ENCODE assay signal across 15 mouse cellular contexts in the genomic region with DNA sequence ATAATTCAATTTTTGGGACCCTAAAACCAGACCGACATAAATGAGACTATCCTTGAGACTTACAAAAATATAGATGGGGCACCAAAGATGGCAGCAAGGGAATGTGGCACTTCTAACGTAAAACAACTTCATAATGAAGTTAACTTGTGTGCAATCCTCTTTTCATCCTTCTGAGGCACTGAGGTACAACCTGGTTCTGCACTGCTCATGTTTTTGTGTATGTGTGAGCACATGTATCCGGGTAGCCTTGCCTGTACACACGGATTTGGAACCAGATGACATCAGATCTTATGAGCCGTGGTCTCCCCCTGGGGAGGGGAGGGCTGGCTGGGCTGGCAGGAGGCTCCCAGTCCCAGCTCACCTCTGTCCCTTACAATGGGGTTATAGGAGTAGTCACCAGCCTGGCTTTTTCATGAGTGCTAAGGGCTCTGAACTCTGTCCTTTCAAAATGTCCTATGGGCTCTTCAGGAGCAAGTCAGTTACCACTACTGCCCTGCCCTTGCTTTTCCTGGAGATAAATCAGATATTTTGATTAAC. TPM values are rescaled to one million over a fixed set of nuclear protein-coding genes. Genes with fewer than 3 reads are reported as not detected.
DNase-seq lines count a peak whose midpoint lies in the region; ATAC-seq and TF ChIP-seq lines count a peak whose summit lies in the region.
"Had no signal": no experiment of that assay in that cellular context is flagged by ENCODE, and none has a peak within 500 bp of the region (broad histone marks: within the 10 kb centered on the region; RNA-seq: fewer than 3 reads in every experiment).

No protein-coding gene starts in this region.

- H3K27ac ChIP-seq in hindbrain, embryonic 13.5 days, result no peak overlapping the region
- no peak overlapping the region for H3K27ac ChIP-seq in hindbrain, embryonic 14.5 days
- no peak overlapping the region for H3K27ac ChIP-seq in neural tube, embryonic 14.5 days (ENCODE audit: low read depth, low read length)
- H3K27ac ChIP-seq in limb, embryonic 14.5 days (replicated peaks; ENCODE audit: low read depth, low read length), result no peak overlapping the region
- H3K27ac ChIP-seq: embryonic facial prominence, embryonic 15.5 days; forebrain, embryonic 10.5 days; kidney, postnatal 0 days; layer of hippocampus, adult 2 months had no signal

- no peak overlapping the region for H3K4me2 ChIP-seq in hindbrain, embryonic 13.5 days
- H3K4me2 ChIP-seq in hindbrain, embryonic 14.5 days (replicated peaks), result no peak overlapping the region
- H3K4me2 ChIP-seq in neural tube, embryonic 14.5 days (ENCODE audit: low read depth, low read length), result no peak overlapping the region
- H3K4me2 ChIP-seq in limb, embryonic 14.5 days (replicated peaks; ENCODE audit: low read depth, low read length, severe bottlenecking), result no peak overlapping the region
- H3K4me2 ChIP-seq: embryonic facial prominence, embryonic 15.5 days had no signal

- no peak for TF ChIP-seq POLR2A in limb, embryonic 14.5 days (IDR thresholded peaks at IDR 0.05; ENCODE audit: borderline replicate concordance, extremely low read depth, insufficient read depth, insufficient read length)

- peak; percentile 49; the same call in 1 of the 2 replicates for ATAC-seq in hindbrain, embryonic 13.5 days (ENCODE audit: low FRiP score)
- ATAC-seq in hindbrain, embryonic 14.5 days (ENCODE audit: low FRiP score), result no peak
- 0 out of 2 replicates have a peak, but pooled peaks have one; percentile 37 for ATAC-seq in neural tube, embryonic 14.5 days (ENCODE audit: low read depth)
- peak; percentile 45; the same call in 1 of the 2 replicates for ATAC-seq in limb, embryonic 14.5 days (ENCODE audit: low FRiP score, low read depth)

- H3K36me3 ChIP-seq in hindbrain, embryonic 13.5 days, result peaks cover 19% of the 10 kb centered on the region
- H3K36me3 ChIP-seq in hindbrain, embryonic 14.5 days (replicated peaks; ENCODE audit: control insufficient read depth, insufficient read depth), result peaks cover 18% of the 10 kb centered on the region
- 0 out of 2 replicates have a peak, but pooled peaks cover 3% of the 10 kb centered on the region for H3K36me3 ChIP-seq in neural tube, embryonic 14.5 days (ENCODE audit: control insufficient read depth, insufficient read depth, low read length)
- peaks cover 15% of the 10 kb centered on the region for H3K36me3 ChIP-seq in limb, embryonic 14.5 days (ENCODE audit: control insufficient read depth, insufficient read depth, low read length)

- no peaks in the 10 kb centered on the region for H3K9me3 ChIP-seq in hindbrain, embryonic 13.5 days
- H3K9me3 ChIP-seq in hindbrain, embryonic 14.5 days (ENCODE audit: control insufficient read depth, low read length), result peaks cover 5% of the 10 kb centered on the region; the same call in 1 of the 2 replicates
- H3K9me3 ChIP-seq in neural tube, embryonic 14.5 days (ENCODE audit: control insufficient read depth, low read length), result no peaks in the 10 kb centered on the region
- no peaks in the 10 kb centered on the region for H3K9me3 ChIP-seq in limb, embryonic 14.5 days (ENCODE audit: control insufficient read depth, low read length)
- H3K9me3 ChIP-seq: embryonic facial prominence, embryonic 15.5 days; forebrain, embryonic 10.5 days had no signal

- no peaks in the 10 kb centered on the region for H3K27me3 ChIP-seq in hindbrain, embryonic 13.5 days
- no peaks in the 10 kb centered on the region for H3K27me3 ChIP-seq in hindbrain, embryonic 14.5 days (ENCODE audit: control insufficient read depth, insufficient read depth, low read length)
- no peaks in the 10 kb centered on the region for H3K27me3 ChIP-seq in neural tube, embryonic 14.5 days (ENCODE audit: control insufficient read depth, insufficient read depth, low read length)
- H3K27me3 ChIP-seq in limb, embryonic 14.5 days (ENCODE audit: control insufficient read depth, insufficient read depth, low read length), result no peaks in the 10 kb centered on the region
- H3K27me3 ChIP-seq: embryonic facial prominence, embryonic 15.5 days had no signal

- 81% methylated on average over 5 of the region's 5 CpGs for WGBS in hindbrain, embryonic 13.5 days
- 84% methylated on average over 5 of the region's 5 CpGs for WGBS in hindbrain, embryonic 14.5 days
- 84% methylated on average over 5 of the region's 5 CpGs for WGBS in neural tube, embryonic 14.5 days
- WGBS in limb, embryonic 14.5 days, result 85% methylated on average over 5 of the region's 5 CpGs

- no peak overlapping the region for H3K9ac ChIP-seq in hindbrain, embryonic 13.5 days
- H3K9ac ChIP-seq in hindbrain, embryonic 14.5 days, result no peak overlapping the region
- no peak overlapping the region for H3K9ac ChIP-seq in neural tube, embryonic 14.5 days (replicated peaks; ENCODE audit: low read depth, low read length)
- no peak overlapping the region for H3K9ac ChIP-seq in limb, embryonic 14.5 days (ENCODE audit: low read depth, low read length, severe bottlenecking)
- H3K9ac ChIP-seq: embryonic facial prominence, embryonic 15.5 days had no signal

- no peak overlapping the region for H3K4me3 ChIP-seq in hindbrain, embryonic 13.5 days
- no peak overlapping the region for H3K4me3 ChIP-seq in hindbrain, embryonic 14.5 days (replicated peaks; ENCODE audit: low read length)
- no peak overlapping the region for H3K4me3 ChIP-seq in neural tube, embryonic 14.5 days (ENCODE audit: low read depth, low read length)
- H3K4me3 ChIP-seq in limb, embryonic 14.5 days (replicated peaks; ENCODE audit: low read length), result no peak overlapping the region
- H3K4me3 ChIP-seq: embryonic facial prominence, embryonic 15.5 days; forebrain, embryonic 10.5 days; layer of hippocampus, adult 2 months had no signal

- no peak for DNase-seq in hindbrain, embryonic 14.5 days (ENCODE audit: low spot score)
- no peak for DNase-seq in neural tube, embryonic 10.5 days (ENCODE audit: extremely low spot score, low spot score)
- no peak for DNase-seq in limb, embryonic 14.5 days (ENCODE audit: low spot score)
- DNase-seq in urinary bladder, postnatal 14 days (ENCODE audit: low spot score), result no peak
- no peak for DNase-seq in cerebellum, postnatal 10 days
- DNase-seq: cerebellum, adult 8-10 months; gastrocnemius, postnatal 25 days; heart, postnatal 10 days; left cerebral cortex, postnatal 4 days had no signal

- peaks cover 5% of the 10 kb centered on the region; the same call in 1 of the 2 replicates for H3K4me1 ChIP-seq in hindbrain, embryonic 13.5 days (replicated peaks)
- peaks cover 8% of the 10 kb centered on the region; the same call in 1 of the 2 replicates for H3K4me1 ChIP-seq in hindbrain, embryonic 14.5 days (replicated peaks; ENCODE audit: control insufficient read depth, insufficient read depth, low read length)
- H3K4me1 ChIP-seq in neural tube, embryonic 14.5 days (ENCODE audit: control insufficient read depth, insufficient read depth, low read length), result no peaks in the 10 kb centered on the region
- no peaks in the 10 kb centered on the region for H3K4me1 ChIP-seq in limb, embryonic 14.5 days (ENCODE audit: control insufficient read depth, insufficient read depth, low read length)
- H3K4me1 ChIP-seq: embryonic facial prominence, embryonic 15.5 days; forebrain, embryonic 10.5 days had no signal

RNA-seq across cellular contexts. Expression of a gene that starts 14.5 kb away (rescaled TPM):
- polyA plus RNA-seq in hindbrain, embryonic 13.5 days (2015; fragmentation: Nextera tagmentation; extraction: Ambion mirVana), result 125 and 127 TPM in 2 replicates
- polyA plus RNA-seq in hindbrain, embryonic 14.5 days (2014; fragmentation: Nextera tagmentation; extraction: Ambion mirVana), result 78.2 and 96.6 TPM in 2 replicates
- polyA plus RNA-seq in neural tube, embryonic 14.5 days (2014; fragmentation: Nextera tagmentation; extraction: Ambion mirVana), result 105 and 110 TPM in 2 replicates
- 53.2 and 56.0 TPM in 2 replicates for polyA plus RNA-seq in limb, embryonic 14.5 days (2012; rRNA removed)
- polyA plus RNA-seq in limb, embryonic 14.5 days (2014; fragmentation: Nextera tagmentation; extraction: Ambion mirVana), result 44.3 and 48.4 TPM in 2 replicates

RNA-seq across cellular contexts. Expression of a gene that starts 14.6 kb away (rescaled TPM):
- polyA plus RNA-seq in hindbrain, embryonic 13.5 days (2015; fragmentation: Nextera tagmentation; extraction: Ambion mirVana), result 18.7 and 21.5 TPM in 2 replicates
- polyA plus RNA-seq in hindbrain, embryonic 14.5 days (2014; fragmentation: Nextera tagmentation; extraction: Ambion mirVana), result 11.2 and 13.6 TPM in 2 replicates
- 10.6 and 14.3 TPM in 2 replicates for polyA plus RNA-seq in neural tube, embryonic 14.5 days (2014; fragmentation: Nextera tagmentation; extraction: Ambion mirVana)
- polyA plus RNA-seq in limb, embryonic 14.5 days (2012; rRNA removed), result 30.4 and 33.3 TPM in 2 replicates
- polyA plus RNA-seq in limb, embryonic 14.5 days (2014; fragmentation: Nextera tagmentation; extraction: Ambion mirVana), result 45.5 and 48.6 TPM in 2 replicates

RNA-seq across cellular contexts. Expression of a gene that starts 37.3 kb away (rescaled TPM):
- polyA plus RNA-seq in hindbrain, embryonic 13.5 days (2015; fragmentation: Nextera tagmentation; extraction: Ambion mirVana), result 0.74 TPM in 1 of 2 replicates, not detected in the other
- 0.78 TPM in 1 of 2 replicates, not detected in the other for polyA plus RNA-seq in hindbrain, embryonic 14.5 days (2014; fragmentation: Nextera tagmentation; extraction: Ambion mirVana)
- 1.2 and 1.5 TPM in 2 replicates for polyA plus RNA-seq in neural tube, embryonic 14.5 days (2014; fragmentation: Nextera tagmentation; extraction: Ambion mirVana)
- polyA plus RNA-seq in limb, embryonic 14.5 days (2012; rRNA removed), result 2.1 and 5.4 TPM in 2 replicates
- polyA plus RNA-seq in limb, embryonic 14.5 days (2014; fragmentation: Nextera tagmentation; extraction: Ambion mirVana), result 3.7 and 4.2 TPM in 2 replicates
